Mouse (Mus musculus) limb, embryonic 11.5 days (tissue): ENCODE results near the gene Tiam2. TPM values are rescaled to one million over a fixed set of nuclear protein-coding genes. Genes with fewer than 3 reads are reported as not detected.

Experiments
- ATAC-seq: fragments of 200-750 bp; cut with Nextera tagmentation; 2 replicates; pipeline ENCODE4 v1.8.0; 2017; ENCODE audit warnings: low read depth; ENCODE audit not compliant: insufficient number of reproducible peaks, low FRiP score, low TSS enrichment
- DNase-seq: peaks from one replicate; pipeline ENCODE4 v3.0.0-alpha.2; 2015; ENCODE audit warnings: low spot score
- H3K27ac ChIP-seq: fragments of 300-500 bp; sonication (generic); replicated peaks from 2 replicates; pipeline ENCODE4 v1.5.1; 2014; ENCODE audit warnings: low read depth, mild to moderate bottlenecking, low read length
- H3K27me3 ChIP-seq: fragments of 300-500 bp; sonication (generic); 2 replicates; pipeline ENCODE4 v1.6.1; 2014; ENCODE audit warnings: mild to moderate bottlenecking, low read length, mixed read lengths; ENCODE audit not compliant: control insufficient read depth, insufficient read depth
- H3K36me3 ChIP-seq: fragments of 300-500 bp; sonication (generic); 2 replicates; pipeline ENCODE4 v1.6.1; 2014; ENCODE audit warnings: mild to moderate bottlenecking, low read length, moderate library complexity, mixed read lengths; ENCODE audit not compliant: control insufficient read depth, insufficient read depth
- H3K4me1 ChIP-seq: fragments of 300-500 bp; sonication (generic); 2 replicates; pipeline ENCODE4 v1.6.1; 2014; ENCODE audit warnings: low read length, mixed read lengths; ENCODE audit not compliant: control insufficient read depth, insufficient read depth
- H3K4me2 ChIP-seq: fragments of 300-500 bp; sonication (generic); 2 replicates; pipeline ENCODE4 v1.6.1; 2014; ENCODE audit warnings: low read depth, mild to moderate bottlenecking, moderate library complexity; ENCODE audit not compliant: severe bottlenecking
- H3K4me3 ChIP-seq: fragments of 300-500 bp; sonication (generic); 2 replicates; pipeline ENCODE4 v1.5.1; 2014; ENCODE audit warnings: low read depth, low read length
- H3K9ac ChIP-seq: fragments of 300-500 bp; sonication (generic); 2 replicates; pipeline ENCODE4 v1.6.1; 2014; ENCODE audit warnings: mild to moderate bottlenecking, low read length
- H3K9me3 ChIP-seq: fragments of 300-500 bp; sonication (generic); 2 replicates; pipeline ENCODE4 v1.6.1; 2016; ENCODE audit warnings: low read length; ENCODE audit not compliant: control insufficient read depth
- WGBS: fragments of 180-500 bp; shearing (Covaris S2); extraction: QIAGEN DNeasy Blood & Tissue Kit; methylation state at CpG from one replicate; pipeline ENCODE4 v1.1.7; 2014; 5-methylcytosine and 5-hydroxymethylcytosine counted together
- polyA plus RNA-seq: library from polyadenylated mRNA; unstranded; fragments of >200 nt; fragmentation: Nextera tagmentation; extraction: Ambion mirVana; gene quantifications from 2 replicates; pipeline ENCODE4 v1.2.1, GENCODE M21; 2014

The Tiam2 gene
- polyA plus RNA-seq, 1 experiment from 2014 or later = 8.4 TPM

DNA sequence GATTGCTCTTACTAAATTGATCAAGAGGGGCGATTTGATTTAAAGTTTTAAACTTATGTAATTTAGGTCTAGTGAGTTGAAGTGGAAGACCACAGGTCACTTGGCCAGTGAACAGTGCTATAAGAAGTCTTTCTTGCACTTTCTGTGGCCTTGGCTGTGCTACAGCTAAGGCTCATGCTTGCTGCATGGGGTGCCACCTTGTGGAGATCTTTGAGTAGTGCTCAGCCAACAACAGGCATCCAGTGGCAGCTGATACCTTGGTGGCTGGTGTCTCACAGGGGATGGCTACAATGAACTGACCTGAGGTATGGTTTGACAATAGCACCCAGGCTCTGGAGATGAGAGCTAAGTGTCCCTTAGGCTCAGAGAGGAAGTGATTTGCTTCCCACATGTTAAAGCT is 183.5 kb downstream of the Tiam2 start:
- 19% methylated on average over 1 of the region's 1 CpGs for WGBS
- no peak for ATAC-seq
- H3K27ac ChIP-seq = no peak overlapping the region
- no peaks in the 10 kb centered on the region for H3K36me3 ChIP-seq
- no peaks in the 10 kb centered on the region for H3K27me3 ChIP-seq
- no peak overlapping the region for H3K9ac ChIP-seq
- H3K4me2 ChIP-seq = no peak overlapping the region
- no peaks in the 10 kb centered on the region for H3K4me1 ChIP-seq
- peak; percentile 75 for DNase-seq
- no peak overlapping the region for H3K4me3 ChIP-seq
- H3K9me3 ChIP-seq = no peaks in the 10 kb centered on the region

DNA sequence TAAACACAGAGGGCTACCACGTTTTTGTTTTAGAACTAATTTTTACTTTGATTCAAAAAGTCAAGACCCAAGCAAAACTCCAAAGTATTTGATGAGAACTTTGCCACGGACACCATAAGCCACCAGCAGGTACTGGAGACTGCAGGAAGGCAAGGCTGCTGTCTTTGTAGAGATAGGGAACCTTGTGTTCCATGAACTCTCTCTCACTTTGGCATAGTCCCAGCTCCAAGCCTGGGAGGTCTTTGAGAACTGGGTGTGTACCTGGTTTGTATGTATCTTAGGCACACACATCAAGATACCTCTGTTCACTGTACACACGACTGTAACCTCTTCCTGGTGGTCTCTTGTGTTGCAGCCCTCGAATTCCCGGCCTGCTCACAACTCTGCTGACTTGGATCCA is 187.9 kb downstream of the Tiam2 start:
- H3K9ac ChIP-seq = no peak overlapping the region
- H3K4me3 ChIP-seq = no peak overlapping the region
- no peaks in the 10 kb centered on the region for H3K4me1 ChIP-seq
- ATAC-seq (no peak), DNase-seq (no peak)
- 88% methylated on average over 5 of the region's 5 CpGs for WGBS
- H3K27me3 ChIP-seq = no peaks in the 10 kb centered on the region
- no peaks in the 10 kb centered on the region for H3K36me3 ChIP-seq
- no peaks in the 10 kb centered on the region for H3K9me3 ChIP-seq
- H3K27ac ChIP-seq = no peak overlapping the region
- no peak overlapping the region for H3K4me2 ChIP-seq

DNA sequence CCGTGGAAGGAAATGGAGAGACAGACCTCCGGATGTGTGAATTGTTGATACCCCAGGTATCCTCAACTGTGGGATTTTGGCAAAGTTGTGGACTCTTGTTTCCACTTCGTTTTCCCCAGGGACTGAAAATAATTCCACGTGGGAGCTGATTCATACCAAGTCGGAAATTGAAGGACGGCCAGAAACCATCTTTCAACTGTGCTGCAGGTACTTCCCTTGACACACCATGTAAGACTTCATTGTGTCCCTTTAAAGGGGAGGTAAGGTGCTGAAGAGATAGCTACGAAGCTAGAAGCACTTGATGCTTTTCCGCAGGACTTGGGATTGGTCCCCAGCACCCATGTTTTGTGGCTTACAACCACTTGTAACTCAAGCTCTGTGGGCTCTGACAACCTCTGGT is 189.5 kb downstream of the Tiam2 start:
- DNase-seq (no peak), ATAC-seq (no peak)
- 90% methylated on average over 8 of the region's 8 CpGs for WGBS
- Histone ChIP-seq H3K27ac (no peak overlapping the region), H3K9me3 (no peaks in the 10 kb centered on the region), H3K4me3 (no peak overlapping the region), H3K36me3 (no peaks in the 10 kb centered on the region), H3K27me3 (no peaks in the 10 kb centered on the region), H3K4me1 (no peaks in the 10 kb centered on the region), H3K4me2 (no peak overlapping the region), H3K9ac (no peak overlapping the region)

GRCm38 (mm10) chr17:3516406-3516805 is 190.0 kb downstream of the Tiam2 start:
- H3K4me1 ChIP-seq = no peaks in the 10 kb centered on the region
- no peak for DNase-seq
- H3K4me3 ChIP-seq = no peak overlapping the region
- no peaks in the 10 kb centered on the region for H3K27me3 ChIP-seq
- 75% methylated on average over 9 of the region's 9 CpGs for WGBS
- no peak overlapping the region for H3K4me2 ChIP-seq
- no peak for ATAC-seq
- no peak overlapping the region for H3K27ac ChIP-seq
- no peaks in the 10 kb centered on the region for H3K9me3 ChIP-seq
- no peaks in the 10 kb centered on the region for H3K36me3 ChIP-seq
- no peak overlapping the region for H3K9ac ChIP-seq

DNA sequence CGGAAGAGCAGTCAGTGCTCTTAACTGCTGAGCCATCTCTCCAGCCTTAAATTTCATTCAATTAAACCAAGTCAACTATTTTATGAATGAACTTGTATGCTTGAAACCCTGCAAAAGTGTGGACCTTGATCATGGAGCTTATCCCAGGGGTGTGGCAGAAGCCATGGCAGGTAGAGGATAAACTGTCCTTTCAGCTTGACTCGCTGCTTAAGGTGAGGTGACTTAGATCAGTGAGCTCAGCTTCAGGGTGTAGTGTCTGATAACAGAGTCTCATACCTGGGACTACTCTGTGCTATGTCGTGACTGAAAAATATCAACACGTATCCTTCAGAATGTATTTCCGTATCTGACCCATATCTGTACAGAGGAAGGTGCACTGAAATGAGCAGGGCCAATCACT is 194.0 kb downstream of the Tiam2 start:
- Histone ChIP-seq H3K4me2 (no peak overlapping the region), H3K9me3 (no peaks in the 10 kb centered on the region), H3K36me3 (no peaks in the 10 kb centered on the region), H3K4me3 (no peak overlapping the region), H3K27me3 (no peaks in the 10 kb centered on the region), H3K9ac (no peak overlapping the region), H3K4me1 (no peaks in the 10 kb centered on the region), H3K27ac (no peak overlapping the region)
- ATAC-seq = no peak
- WGBS = 91% methylated on average over 5 of the region's 5 CpGs
- no peak for DNase-seq

DNA sequence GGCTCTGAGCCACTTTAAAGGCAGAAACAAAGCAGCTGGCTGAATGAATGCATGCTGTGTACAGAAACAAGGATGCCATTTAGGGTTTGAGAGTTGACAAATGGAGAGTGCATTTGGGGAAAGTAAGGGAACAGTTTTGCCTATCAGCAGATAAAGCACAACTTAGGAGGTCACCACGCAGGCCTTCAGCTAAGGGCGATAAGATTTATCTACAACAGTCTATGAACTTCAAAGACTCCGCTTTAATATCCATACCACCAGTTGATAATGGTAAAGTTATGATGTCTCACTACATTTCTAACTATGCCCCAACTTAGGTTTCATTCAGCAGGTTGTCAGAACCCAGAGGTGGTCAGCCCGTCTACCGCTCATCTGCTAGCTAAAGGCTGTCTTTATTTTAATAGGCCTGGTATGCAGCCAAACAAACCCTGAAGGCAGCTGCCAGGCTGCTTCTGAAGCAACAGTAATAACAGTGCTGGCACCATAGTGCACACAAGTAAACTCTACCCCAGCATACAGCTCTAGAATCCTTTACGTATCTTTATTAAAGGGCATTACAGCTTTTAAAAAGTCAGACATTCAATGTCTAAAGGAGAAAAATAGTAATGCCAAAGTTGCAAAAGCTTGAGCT is 201.6 kb downstream of the Tiam2 start:
- H3K27me3 ChIP-seq = no peaks in the 10 kb centered on the region
- no peak overlapping the region for H3K9ac ChIP-seq
- ATAC-seq = no peak
- no peaks in the 10 kb centered on the region for H3K4me1 ChIP-seq
- H3K4me2 ChIP-seq = no peak overlapping the region
- WGBS = 92% methylated on average over 6 of the region's 6 CpGs
- no peak overlapping the region for H3K4me3 ChIP-seq
- H3K9me3 ChIP-seq = no peaks in the 10 kb centered on the region
- DNase-seq = no peak
- H3K27ac ChIP-seq = no peak overlapping the region
- H3K36me3 ChIP-seq = no peaks in the 10 kb centered on the region

GRCm38 (mm10) chr17:3529523-3529922 is 203.2 kb downstream of the Tiam2 start:
- no peaks in the 10 kb centered on the region for H3K27me3 ChIP-seq
- H3K4me3 ChIP-seq = no peak overlapping the region
- no peaks in the 10 kb centered on the region for H3K36me3 ChIP-seq
- no peaks in the 10 kb centered on the region for H3K4me1 ChIP-seq
- WGBS = 68% methylated on average over 3 of the region's 3 CpGs
- no peak for ATAC-seq
- H3K4me2 ChIP-seq = no peak overlapping the region
- no peak for DNase-seq
- H3K27ac ChIP-seq = no peak overlapping the region
- H3K9ac ChIP-seq = no peak overlapping the region
- no peaks in the 10 kb centered on the region for H3K9me3 ChIP-seq

- no peaks in the 10 kb centered on the region for H3K4me1 ChIP-seq
- no peak overlapping the region for H3K9ac ChIP-seq
- no peak overlapping the region for H3K27ac ChIP-seq
- DNase-seq (no peak), ATAC-seq (no peak)
- no peak overlapping the region for H3K4me2 ChIP-seq
- H3K27me3 ChIP-seq = no peaks in the 10 kb centered on the region
- no peak overlapping the region for H3K4me3 ChIP-seq
- no peaks in the 10 kb centered on the region for H3K36me3 ChIP-seq
- WGBS = 76% methylated on average over 7 of the region's 7 CpGs
- no peaks in the 10 kb centered on the region for H3K9me3 ChIP-seq
These were observed 204.2 kb downstream of the Tiam2 start for GRCm38 (mm10) chr17:3530549-3530948.

DNA sequence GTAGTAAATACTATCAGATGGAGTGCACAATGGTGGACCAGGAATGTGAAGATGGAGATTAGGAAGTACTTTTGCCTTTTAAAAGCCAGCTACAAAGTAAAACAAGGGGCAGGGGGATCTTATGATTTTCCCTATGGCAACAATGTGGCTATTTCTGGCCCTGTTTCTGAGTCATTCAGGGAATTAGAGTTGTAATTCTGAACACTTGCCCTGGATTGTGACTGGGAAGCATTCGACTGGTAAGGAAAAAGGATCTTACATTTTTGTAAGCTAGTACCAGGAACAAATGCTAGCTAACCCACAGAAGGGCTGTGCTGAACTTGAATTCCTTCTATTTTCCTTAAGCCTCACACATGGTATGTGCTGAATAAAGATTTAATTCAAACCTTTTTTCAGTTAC is 205.3 kb downstream of the Tiam2 start:
- no peak for ATAC-seq
- H3K4me3 ChIP-seq = no peak overlapping the region
- no peaks in the 10 kb centered on the region for H3K4me1 ChIP-seq
- WGBS = 75% methylated on average over 1 of the region's 1 CpGs
- DNase-seq = no peak
- no peak overlapping the region for H3K9ac ChIP-seq
- no peak overlapping the region for H3K4me2 ChIP-seq
- H3K9me3 ChIP-seq = no peaks in the 10 kb centered on the region
- H3K36me3 ChIP-seq = no peaks in the 10 kb centered on the region
- no peak overlapping the region for H3K27ac ChIP-seq
- H3K27me3 ChIP-seq = no peaks in the 10 kb centered on the region
